8 mouse cellular contexts compared by ENCODE assay signal in the genomic region with DNA sequence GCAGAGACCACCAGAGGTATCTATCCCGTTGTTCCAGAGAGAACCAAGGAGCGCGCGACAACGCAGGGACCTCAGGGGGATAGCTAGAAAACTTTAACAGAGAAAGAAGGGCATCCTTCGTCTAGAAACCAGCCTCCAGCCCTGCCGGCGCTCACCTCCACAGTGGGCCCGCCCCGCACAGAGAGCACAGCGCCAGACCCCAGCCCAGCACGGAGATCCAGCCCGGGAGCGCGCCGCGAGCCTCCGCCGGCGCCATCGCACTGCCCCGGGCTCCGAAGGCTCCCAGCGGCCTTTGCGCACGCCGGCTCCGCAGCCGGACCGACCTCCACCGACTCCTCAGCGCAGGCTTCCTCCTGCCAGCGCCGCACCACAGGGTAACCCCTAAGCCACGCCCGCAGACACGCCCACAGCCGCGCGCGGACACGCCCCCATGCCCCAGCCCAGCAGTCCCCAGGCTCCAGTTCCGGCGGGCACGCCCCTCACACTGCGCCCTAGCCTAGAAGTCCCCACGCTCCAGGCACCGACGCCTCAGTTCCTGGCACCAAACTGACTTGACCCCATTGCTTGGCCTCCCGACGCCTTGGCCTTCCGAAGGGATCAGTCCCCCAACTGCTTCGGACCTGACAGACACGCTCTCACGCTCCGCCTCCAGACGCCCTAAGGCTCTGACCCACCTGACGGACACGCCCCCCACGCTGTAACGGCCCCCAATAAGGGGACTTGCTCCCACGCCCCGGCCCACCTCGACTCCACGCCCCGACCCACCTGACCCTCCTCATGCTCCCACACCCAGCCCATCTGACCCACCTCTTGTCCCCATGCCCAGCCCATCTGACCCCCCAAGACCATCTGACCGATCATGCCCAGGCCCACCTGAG. TPM values are rescaled to one million over a fixed set of nuclear protein-coding genes. Genes with fewer than 3 reads are reported as not detected.
DNase-seq lines count a peak whose midpoint lies in the region; ATAC-seq lines count a peak whose summit lies in the region.
"Not testable (repeated sequence)": the region's sequence is repeated elsewhere in the genome, so short reads cannot be mapped to it uniquely, and the experiment has no call there.

A gene (minus strand): TSS at position 350 of the 878 bp plus-strand sequence.
A gene (minus strand): TSS at position 659 of the 878 bp plus-strand sequence.

- peak; percentile 68 for DNase-seq in A20 (ENCODE audit: low read depth, low spot score)
- peak; percentile 30 for DNase-seq in adrenal gland, postnatal 25 days
- peak; percentile 71 for DNase-seq in kidney, adult 11 months
- DNase-seq in liver, embryonic 13.5 days = peak; percentile 75
- DNase-seq in splenic B cell, adult 2 months (ENCODE audit: low read depth, low spot score) = peak; percentile 45

- not testable (repeated sequence) for H3K9me3 ChIP-seq in embryonic facial prominence, embryonic 15.5 days (replicated peaks); heart, embryonic 11.5 days (replicated peaks; ENCODE audit: control insufficient read depth, low read length); liver, embryonic 13.5 days (replicated peaks); midbrain, embryonic 16.5 days (replicated peaks; ENCODE audit: control insufficient read depth, low read length, poor library complexity, severe bottlenecking)

- not testable (repeated sequence) for H3K36me3 ChIP-seq in embryonic facial prominence, embryonic 15.5 days; heart, embryonic 11.5 days (ENCODE audit: control insufficient read depth, insufficient read depth, low read length); liver, embryonic 13.5 days; midbrain, embryonic 16.5 days (ENCODE audit: control insufficient read depth, insufficient read depth, low read length); splenic B cell, adult 2 months (ENCODE audit: control insufficient read depth, insufficient read depth, low read length, poor library complexity, severe bottlenecking)

- peak within 1 kb of the TSS; percentile 56 for H3K4me3 ChIP-seq in embryonic facial prominence, embryonic 15.5 days (replicated peaks)
- peak within 1 kb of the TSS; percentile 52 for H3K4me3 ChIP-seq in heart, embryonic 11.5 days (ENCODE audit: low read depth, low read length)
- H3K4me3 ChIP-seq in liver, embryonic 13.5 days (replicated peaks) = peak within 1 kb of the TSS; percentile 67
- H3K4me3 ChIP-seq in midbrain, embryonic 16.5 days (ENCODE audit: low read depth, low read length) = peak within 1 kb of the TSS; percentile 48

- H3K27me3 ChIP-seq in embryonic facial prominence, embryonic 15.5 days; heart, embryonic 11.5 days (ENCODE audit: control insufficient read depth, insufficient read depth, low read length); liver, embryonic 13.5 days; midbrain, embryonic 16.5 days (ENCODE audit: control insufficient read depth, insufficient read depth, low read depth, low read length); splenic B cell, adult 2 months (ENCODE audit: control insufficient read depth, insufficient read depth, low read length, poor library complexity, severe bottlenecking): not testable (repeated sequence)

- not testable (repeated sequence) for H3K27ac ChIP-seq in embryonic facial prominence, embryonic 15.5 days (replicated peaks); heart, embryonic 11.5 days (ENCODE audit: low read depth, low read length); liver, embryonic 13.5 days; midbrain, embryonic 16.5 days (ENCODE audit: low read length)

- H3K4me1 ChIP-seq in embryonic facial prominence, embryonic 15.5 days; heart, embryonic 11.5 days (ENCODE audit: control insufficient read depth, insufficient read depth, low read length); liver, embryonic 13.5 days (replicated peaks); midbrain, embryonic 16.5 days (ENCODE audit: control insufficient read depth, insufficient read depth, low read length): not testable (repeated sequence)

- WGBS in embryonic facial prominence, embryonic 15.5 days = 1% methylated on average over 57 of the region's 67 CpGs
- WGBS in heart, embryonic 11.5 days (ENCODE audit: insufficient replicate concordance) = under 1% methylated on average over 43 of the region's 67 CpGs
- WGBS in liver, embryonic 13.5 days (ENCODE audit: insufficient replicate concordance) = 2% methylated on average over 51 of the region's 67 CpGs
- WGBS in midbrain, embryonic 16.5 days = under 1% methylated on average over 46 of the region's 67 CpGs

- H3K4me2 ChIP-seq in embryonic facial prominence, embryonic 15.5 days (replicated peaks) = peak within 1 kb of the TSS; percentile 54
- H3K4me2 ChIP-seq in heart, embryonic 11.5 days = peak within 1 kb of the TSS; percentile 57
- peak within 1 kb of the TSS; percentile 72 for H3K4me2 ChIP-seq in liver, embryonic 13.5 days
- H3K4me2 ChIP-seq in midbrain, embryonic 16.5 days (ENCODE audit: low read length) = peak within 1 kb of the TSS; percentile 65

- ATAC-seq in embryonic facial prominence, embryonic 15.5 days (ENCODE audit: insufficient number of reproducible peaks, low FRiP score, low TSS enrichment, low read depth) = peak; percentile 96
- ATAC-seq in heart, embryonic 11.5 days (replicated peaks; ENCODE audit: insufficient number of reproducible peaks, low FRiP score, low TSS enrichment) = peak; percentile 99
- peak; percentile 99 for ATAC-seq in liver, embryonic 13.5 days (ENCODE audit: low read depth)
- peak; percentile 95 for ATAC-seq in midbrain, embryonic 16.5 days

- not testable (repeated sequence) for H3K9ac ChIP-seq in embryonic facial prominence, embryonic 15.5 days
- H3K9ac ChIP-seq in heart, embryonic 11.5 days (ENCODE audit: low read depth, low read length) = peak within 1 kb of the TSS; percentile 76
- peak within 1 kb of the TSS; percentile 78 for H3K9ac ChIP-seq in liver, embryonic 13.5 days
- peak within 1 kb of the TSS; percentile 63; the same call in 1 of the 2 replicates for H3K9ac ChIP-seq in midbrain, embryonic 16.5 days (ENCODE audit: low read depth, low read length)

RNA-seq across cellular contexts. Expression of the first gene that starts in this region (rescaled TPM):
- total RNA-seq in adrenal gland, postnatal 25 days (2021) = 0.24 and 1.8 TPM in 2 replicates
- 0.27 TPM in 1 of 2 replicates, not detected in the other for polyA plus RNA-seq in embryonic facial prominence, embryonic 15.5 days (2015; fragmentation: Nextera tagmentation; extraction: Ambion mirVana)
- not detected in 2 replicates for polyA plus RNA-seq in heart, embryonic 11.5 days (2014; fragmentation: Nextera tagmentation; extraction: Ambion mirVana)
- not detected in 2 replicates for polyA plus RNA-seq in liver, embryonic 13.5 days (2015; fragmentation: Nextera tagmentation; extraction: Ambion mirVana)
- polyA plus RNA-seq in midbrain, embryonic 16.5 days (2015; fragmentation: Nextera tagmentation; extraction: Ambion mirVana) = 0.22 TPM in 1 of 2 replicates, not detected in the other

RNA-seq across cellular contexts. Expression of the second gene that starts in this region (rescaled TPM):
- total RNA-seq in adrenal gland, postnatal 25 days (2021) = 54.1 and 69.7 TPM in 2 replicates
- polyA plus RNA-seq in embryonic facial prominence, embryonic 15.5 days (2015; fragmentation: Nextera tagmentation; extraction: Ambion mirVana) = 28.2 and 30.5 TPM in 2 replicates
- polyA plus RNA-seq in heart, embryonic 11.5 days (2014; fragmentation: Nextera tagmentation; extraction: Ambion mirVana) = 28.3 and 30.0 TPM in 2 replicates
- polyA plus RNA-seq in liver, embryonic 13.5 days (2015; fragmentation: Nextera tagmentation; extraction: Ambion mirVana) = 15.2 and 17.1 TPM in 2 replicates
- polyA plus RNA-seq in midbrain, embryonic 16.5 days (2015; fragmentation: Nextera tagmentation; extraction: Ambion mirVana) = 8.2 and 10.4 TPM in 2 replicates
